ENCODE assay signal across 8 mouse cellular contexts in the genomic region with DNA sequence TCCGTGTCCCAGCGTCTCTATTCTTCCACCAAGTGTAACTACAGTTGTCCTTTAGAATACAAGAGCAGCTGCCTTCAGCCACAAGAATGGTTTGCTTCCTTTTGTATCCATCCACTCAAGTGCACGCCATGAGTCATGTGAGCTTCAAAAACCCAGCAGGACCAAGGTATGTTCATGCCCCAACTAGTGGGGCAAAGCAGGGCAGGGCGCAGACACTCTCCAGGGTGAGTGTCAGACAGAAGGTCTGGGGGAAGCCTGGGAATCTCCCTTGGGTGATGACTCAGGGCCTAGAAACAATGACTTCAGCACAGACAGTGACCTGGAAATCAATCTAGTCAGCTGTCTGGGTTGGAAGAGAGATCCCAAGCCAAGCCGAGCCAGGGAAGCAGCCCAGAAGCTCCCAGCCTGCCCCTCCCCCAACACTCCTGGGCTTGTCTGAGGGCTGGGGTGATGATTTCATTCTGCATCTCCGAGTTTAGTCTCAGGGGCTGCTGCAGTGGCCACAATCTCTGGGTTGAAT. TPM values are rescaled to one million over a fixed set of nuclear protein-coding genes. Genes with fewer than 3 reads are reported as not detected.
DNase-seq lines count a peak whose midpoint lies in the region; TF ChIP-seq lines count a peak whose summit lies in the region.

No protein-coding gene starts in this region.

- no peak for TF ChIP-seq POLR2A in kidney, adult 2 months (IDR thresholded peaks at IDR 0.05; ENCODE audit: low read depth, low read length)

- H3K4me3 ChIP-seq in kidney, adult 2 months (ENCODE audit: insufficient read depth, low read depth, low read length) = no peak overlapping the region

- TF ChIP-seq CTCF in kidney, adult 2 months (conservative IDR thresholded peaks at IDR 0.05; ENCODE audit: insufficient read depth, insufficient read length, low read depth, low read length) = no peak

- H3K36me3 ChIP-seq in kidney, adult 2 months (ENCODE audit: control insufficient read depth, insufficient read depth, low read length) = no peaks in the 10 kb centered on the region

- WGBS in kidney, adult 2 months = 55% methylated on average over 6 of the region's 6 CpGs

- H3K27me3 ChIP-seq in kidney, adult 2 months (replicated peaks; ENCODE audit: control insufficient read depth, insufficient read depth, low read length) = no peaks in the 10 kb centered on the region

- no peaks in the 10 kb centered on the region for H3K4me1 ChIP-seq in kidney, adult 2 months (ENCODE audit: control insufficient read depth, insufficient read depth, low read length)

- no peak overlapping the region for H3K27ac ChIP-seq in kidney, adult 2 months (ENCODE audit: insufficient read depth, low read depth, low read length)

- DNase-seq in kidney, adult 2 months = peak; percentile 68
- DNase-seq in kidney, adult 8-10 months = no peak
- peak; percentile 85 for DNase-seq in NIH3T3 (ENCODE audit: low read depth)
- peak; percentile 47 for DNase-seq in embryo, embryonic 9.5 days (ENCODE audit: extremely low spot score)
- DNase-seq in heart, adult 8-10 months (ENCODE audit: low spot score) = peak; percentile 78
- peak; percentile 80 for DNase-seq in kidney, postnatal 10 days
- DNase-seq in retina, postnatal 1 day = peak; percentile 89
- DNase-seq in left cerebral cortex, postnatal 14 days (ENCODE audit: low spot score in 2 of 2) = no peak

- intact Hi-C loops in left cerebral cortex, postnatal 14 days (cut with DNase I) = no loop called here

RNA-seq across cellular contexts. Expression of a gene that starts 17.4 kb away (rescaled TPM):
- 14.1 and 14.9 TPM in 2 replicates for polyA plus RNA-seq in kidney, adult 2 months (2012; rRNA removed)
- 10 to 100 TPM; 40.9 to 59.4 (median 57.3) TPM for total RNA-seq in heart, adult 8-10 months (2022)
- total RNA-seq in left cerebral cortex, postnatal 14 days (2021) = 10 to 100 TPM; 14.0 to 14.3 TPM

RNA-seq across cellular contexts. Expression of a gene that starts 49.6 kb away (rescaled TPM):
- polyA plus RNA-seq in kidney, adult 2 months (2012; rRNA removed) = 41.3 and 44.6 TPM in 2 replicates
- total RNA-seq in heart, adult 8-10 months (2022) = 10 to 100 TPM; 14.7 to 16.0 (median 15.3) TPM
- total RNA-seq in left cerebral cortex, postnatal 14 days (2021) = 10 to 100 TPM; 18.1 to 20.8 TPM

Comparison
In these comparisons a context has a peak if more than half of its experiments do, and no peak if none do; other contexts are left out.
1. DNase-seq: peak in kidney, adult 2 months (single experiment), NIH3T3 (single experiment), embryo, embryonic 9.5 days (single experiment), heart, adult 8-10 months (single experiment), kidney, postnatal 10 days (single experiment) and retina, postnatal 1 day (single experiment); none in kidney, adult 8-10 months (0 of 2) and left cerebral cortex, postnatal 14 days (0 of 2).